Mouse (Mus musculus) heart, adult 18-20 months (tissue): ENCODE measurements at regions not wholly inside any gene's neighbourhood (a gene's known extent, or its start where the extent isn't known, plus 50 kb on each side); places are given as distances from the start of the nearest gene placed in this dataset.

Source experiments
- DNase-seq, 2 experiments: peaks; one replicate each; pipeline ENCODE4 v3.0.0; 2021 to 2022; ENCODE audit warnings: mixed read lengths in 1 of 2

GRCm38 (mm10) chr13:59916166-59917044 lies 93.5 kb upstream of the Tut7 start:
- no peak for DNase-seq

- no peak for DNase-seq
Measured at GRCm38 (mm10) chr13:59915734-59916133, 92.8 kb upstream of the Tut7 start.

GRCm38 (mm10) chr13:59910179-59911071 lies 87.5 kb upstream of the Tut7 start:
- DNase-seq: peak; percentile 22 to 37

- DNase-seq: no peak
Measured at GRCm38 (mm10) chr13:59909400-59909799, 86.5 kb upstream of the Tut7 start.

- DNase-seq: no peak
Measured at GRCm38 (mm10) chr13:59908786-59909185, 85.8 kb upstream of the Tut7 start.

GRCm38 (mm10) chr13:59905488-59905887 lies 82.5 kb upstream of the Tut7 start:
- no peak for DNase-seq

GRCm38 (mm10) chr13:59904415-59904814 lies 81.5 kb upstream of the Tut7 start:
- no peak for DNase-seq

- no peak for DNase-seq
Measured at GRCm38 (mm10) chr13:59899521-59899920, 76.6 kb upstream of the Tut7 start.

GRCm38 (mm10) chr13:59895754-59896153 lies 72.8 kb upstream of the Tut7 start:
- no peak for DNase-seq

- DNase-seq: no peak
Measured at GRCm38 (mm10) chr13:59894094-59894493, 71.1 kb upstream of the Tut7 start.

GRCm38 (mm10) chr13:59892961-59893360 lies 70.0 kb upstream of the Tut7 start:
- DNase-seq: no peak

GRCm38 (mm10) chr13:59892340-59892739 lies 69.4 kb upstream of the Tut7 start:
- DNase-seq: no peak

- DNase-seq: no peak
Measured at GRCm38 (mm10) chr13:59891737-59892136, 68.8 kb upstream of the Tut7 start.

GRCm38 (mm10) chr13:59889468-59890117 lies 66.6 kb upstream of the Tut7 start:
- peak; percentile 38 to 61 for DNase-seq

GRCm38 (mm10) chr13:59888038-59889016 lies 65.4 kb upstream of the Tut7 start:
- DNase-seq: no peak

GRCm38 (mm10) chr13:59887306-59887705 lies 64.4 kb upstream of the Tut7 start:
- DNase-seq: no peak

GRCm38 (mm10) chr13:59886572-59886971 lies 63.6 kb upstream of the Tut7 start:
- no peak for DNase-seq

- DNase-seq: no peak
Measured at GRCm38 (mm10) chr13:59881989-59882784, 59.2 kb upstream of the Tut7 start.

GRCm38 (mm10) chr13:59880055-59880454 lies 57.1 kb upstream of the Tut7 start:
- DNase-seq: no peak

- DNase-seq: peak; percentile 19 to 71
Measured at GRCm38 (mm10) chr13:59875637-59876036, 52.7 kb upstream of the Tut7 start.
